Mouse (Mus musculus): Measurements from ENCODE around the gene 1700012B07Rik.

- no peak for TF ChIP-seq CTCF (IDR thresholded peaks at IDR 0.05; ENCODE audit: low read depth, low read length)
- no peak for TF ChIP-seq POLR2A (IDR thresholded peaks at IDR 0.05; ENCODE audit: borderline replicate concordance, low read depth, low read length)
These were observed 44.2 kb upstream of the 1700012B07Rik start for GRCm38 (mm10) chr11:109872056-109872455.
